Mouse (Mus musculus) left cerebral cortex, postnatal 36 days (tissue): ENCODE results near the gene AC170998.1. TPM values are rescaled to one million over a fixed set of nuclear protein-coding genes. Genes with fewer than 3 reads are reported as not detected.

ENCODE experiments used
- DNase-seq, 2 experiments: peaks; one replicate each; pipeline ENCODE4 v3.0.0; 2021 to 2022; ENCODE audit warnings: low spot score in 2 of 2, mixed read lengths in 1 of 2
- intact Hi-C: fragments of 180-260 bp; cut with DNase I; formaldehyde crosslinking; loops from one replicate; pipeline ENCODE4 v1.15.1; 2025
- total RNA-seq, 2 experiments: library from RNA; stranded (reverse); gene quantifications; 2 replicates each; pipeline ENCODE4 v1.2.3; 2021

Gene AC170998.1
- total RNA-seq: 1 to 10 TPM; 2.2 to 3.6 TPM

DNA sequence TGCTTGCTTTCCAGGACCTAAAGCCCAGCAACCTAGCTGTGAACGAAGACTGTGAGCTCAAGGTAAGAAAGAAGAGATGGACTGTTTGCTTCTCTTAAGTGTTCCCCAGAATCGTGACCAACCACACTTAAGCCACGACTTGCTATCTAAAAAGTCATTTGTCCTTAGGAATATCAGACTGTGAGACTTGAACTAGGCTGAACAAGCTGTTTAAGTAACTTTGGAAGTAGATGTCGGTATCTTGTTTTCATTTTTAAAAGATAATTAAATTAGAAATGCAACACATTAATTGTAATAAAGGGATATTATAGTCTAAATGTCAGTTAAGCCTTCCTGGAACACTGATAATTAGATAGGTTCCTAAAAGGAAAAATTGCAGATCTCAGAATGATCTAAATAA is at the start of gene AC170998.1:
Gene AC170998.1 (plus strand): TSS at position 301 of the 400 bp plus-strand sequence.
- intact Hi-C loops: no loop called here
- no peak for DNase-seq

DNA sequence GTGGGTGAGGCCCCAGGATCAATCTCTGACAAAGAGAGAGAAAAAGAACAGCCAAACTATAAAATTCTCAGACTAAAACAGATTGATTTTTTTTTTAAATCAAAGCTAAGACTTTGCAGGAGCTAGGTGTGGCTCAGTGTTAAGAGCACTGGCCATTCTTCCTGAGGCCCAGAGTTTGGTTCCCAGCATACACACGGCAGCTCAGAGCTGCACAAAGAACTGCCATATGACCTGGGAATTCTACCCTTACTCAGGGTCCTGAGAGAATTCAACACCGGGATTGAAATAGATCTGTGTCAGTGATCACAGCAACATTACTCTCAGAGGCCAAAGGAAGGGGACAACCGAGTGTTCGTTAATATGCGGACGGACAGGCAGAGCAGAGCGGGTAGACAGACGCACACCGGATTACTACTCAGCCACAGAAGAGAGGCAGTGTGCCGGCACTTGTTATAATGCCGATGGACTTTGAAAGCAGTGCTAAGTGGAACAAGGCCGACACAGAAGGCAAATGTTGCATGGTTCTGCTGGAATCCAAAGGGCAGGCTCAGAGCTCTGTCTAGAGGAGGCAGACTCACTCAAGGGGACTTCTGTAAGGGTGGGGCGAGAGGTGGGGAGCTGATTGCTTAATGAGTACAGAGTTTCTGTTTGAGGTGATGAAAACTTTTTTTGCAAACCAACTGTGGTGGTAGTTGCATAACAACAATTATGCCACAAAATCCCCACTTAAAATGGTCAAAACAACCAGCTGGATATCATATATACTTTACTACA is 43.4 kb upstream of the AC170998.1 start:
- intact Hi-C loops: no loop called here
- DNase-seq: no peak

DNA sequence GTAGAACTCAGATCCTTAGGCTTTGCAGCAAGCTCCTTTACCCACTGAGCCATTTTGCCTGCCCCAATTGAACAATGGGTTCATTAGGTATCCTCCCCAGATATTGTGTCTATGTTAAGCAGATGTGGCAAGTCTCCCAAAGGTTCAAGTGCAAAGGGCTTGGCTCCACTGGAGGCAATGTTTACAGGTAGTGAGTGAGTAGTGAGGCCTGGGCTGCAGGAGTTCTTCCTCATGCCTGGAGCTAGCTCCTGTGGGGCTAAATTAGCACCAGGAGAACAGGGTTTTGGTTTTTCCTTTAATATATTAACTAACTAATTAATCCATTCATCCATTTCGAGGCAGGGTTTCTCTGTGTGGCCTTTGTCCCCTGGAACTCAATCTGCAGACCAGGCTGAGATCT is 42.3 kb upstream of the AC170998.1 start:
- intact Hi-C loops: no loop called here
- DNase-seq: no peak

DNA sequence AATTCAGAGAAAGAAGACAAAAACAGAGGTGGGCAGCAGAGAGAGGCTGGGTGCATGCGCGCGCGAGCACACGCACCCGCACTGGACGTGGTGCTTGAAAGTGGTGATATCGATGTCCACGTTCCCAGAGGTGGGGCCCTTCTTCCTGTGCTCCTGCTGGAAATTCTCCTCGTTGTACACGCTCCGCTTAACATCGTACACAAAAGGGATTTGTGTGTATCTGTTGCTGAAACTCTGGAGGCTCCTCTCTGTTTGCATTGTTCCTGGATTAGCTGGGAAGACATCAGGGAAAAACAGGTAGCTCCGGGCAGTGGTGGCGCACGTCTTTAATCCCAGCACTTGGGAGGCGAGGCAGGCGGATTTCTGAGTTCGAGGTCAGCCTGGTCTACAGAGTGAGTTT is 41.3 kb upstream of the AC170998.1 start:
- no peak for DNase-seq
- intact Hi-C loops: no loop called here

DNA sequence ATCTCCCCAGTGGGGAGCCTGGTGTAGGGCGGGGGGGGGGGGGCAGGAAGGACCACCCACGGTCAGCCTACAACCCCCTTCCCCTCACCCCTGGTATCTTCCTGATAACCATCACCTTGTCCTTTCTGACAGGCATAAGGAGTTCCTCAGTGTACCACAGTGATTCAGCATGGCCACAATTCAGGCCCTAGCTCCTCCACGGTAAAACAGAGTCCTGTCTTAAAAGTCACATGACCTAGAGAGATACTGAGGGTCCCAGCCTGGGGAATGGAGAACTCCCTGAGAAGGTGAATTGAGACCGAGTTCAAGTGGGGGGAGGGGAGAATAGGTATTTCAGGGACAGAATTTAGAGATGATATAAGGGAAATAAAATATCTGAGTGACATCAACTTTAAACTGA is 38.5 kb upstream of the AC170998.1 start:
- no peak for DNase-seq
- intact Hi-C loops: no loop called here

DNA sequence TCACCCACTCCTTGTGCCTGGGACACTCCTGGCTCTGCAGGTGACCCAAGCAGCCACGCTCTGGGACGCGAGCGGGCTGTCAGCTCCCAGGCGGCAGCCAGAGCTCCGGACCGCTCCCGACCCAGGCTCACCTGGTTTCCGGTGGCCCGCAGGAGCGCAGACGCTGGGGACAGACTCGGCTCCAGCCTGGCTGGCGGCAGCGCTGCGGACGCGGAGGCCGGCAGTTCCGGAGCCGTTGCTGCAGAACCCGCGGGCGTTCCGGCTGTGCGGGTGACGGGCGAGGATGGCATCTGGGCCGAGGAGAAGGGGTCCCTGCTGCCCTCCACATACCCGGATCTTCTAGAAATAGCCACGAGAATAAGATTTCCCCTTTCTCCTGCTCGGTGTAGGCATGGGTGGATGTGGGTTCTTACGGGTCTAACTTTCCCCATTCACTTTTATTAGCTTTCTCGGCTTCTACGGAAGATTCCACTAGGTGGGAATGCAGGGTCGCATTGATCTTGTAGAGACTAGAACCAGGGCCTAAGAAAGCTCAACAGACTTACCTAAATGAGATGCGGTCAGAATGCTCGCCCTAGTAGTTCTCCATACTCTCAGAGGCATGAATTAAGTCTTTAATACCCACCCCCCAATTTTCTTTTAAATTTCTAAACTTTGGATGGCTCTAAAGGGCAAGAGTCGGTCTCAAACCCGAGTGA is 36.1 kb upstream of the AC170998.1 start, which contains the start of gene Slc26a8:
Gene Slc26a8 (minus strand): TSS at position 648 of the 698 bp plus-strand sequence.
- intact Hi-C loops: loop anchor here (2.0 to 5.0 kb wide), 4 partner anchors 58 to 237 kb away; partner anchors contain the start of gene Srpk1

DNA sequence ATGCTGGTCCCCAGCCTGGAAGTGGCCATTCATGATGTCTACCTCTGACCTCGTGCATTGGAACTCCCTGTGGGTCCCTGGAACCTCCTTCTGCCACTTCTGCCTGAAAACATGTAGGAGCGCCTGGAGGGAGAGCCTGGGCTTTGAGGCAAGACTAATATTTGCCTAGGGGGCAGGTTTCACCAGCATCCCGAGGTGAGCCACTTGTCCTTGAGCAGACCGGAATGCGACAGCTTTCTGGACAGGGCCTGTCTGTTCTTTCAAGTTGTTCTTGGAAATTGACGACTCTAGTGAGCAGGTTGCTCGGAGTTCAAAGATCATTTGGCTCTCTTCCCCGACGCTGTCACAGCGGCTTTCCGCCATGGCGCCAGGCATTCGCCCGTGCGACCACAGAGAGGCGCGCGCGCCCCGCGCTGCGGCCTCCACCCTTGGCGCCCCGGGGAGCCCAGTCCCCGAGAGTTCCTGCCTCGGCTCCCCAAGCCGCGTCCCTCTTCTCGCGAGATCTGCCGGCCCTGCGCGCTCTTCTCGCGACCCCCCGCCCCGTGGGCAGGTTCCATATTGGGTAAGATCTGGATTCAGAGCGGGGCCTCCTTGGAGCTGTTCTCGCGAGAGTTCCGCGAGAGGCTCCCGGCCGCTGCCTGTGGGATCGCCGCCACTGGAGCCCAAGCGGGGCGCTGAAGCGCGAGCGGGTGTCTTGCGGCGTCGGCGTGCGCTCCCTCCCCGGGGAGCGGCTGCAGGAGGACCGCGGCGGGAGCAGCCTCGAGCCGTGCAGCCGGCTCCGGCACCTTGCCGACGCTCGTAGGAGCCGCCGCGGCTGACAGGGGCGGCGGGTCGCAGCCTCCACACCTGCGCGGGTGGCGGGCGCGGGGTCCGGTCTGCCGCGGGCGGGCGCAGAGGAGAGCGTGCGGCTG is 34.9 kb upstream of the AC170998.1 start, which contains the start of gene Mapk14:
Gene Mapk14 (plus strand): TSS at position 554 of the 911 bp plus-strand sequence.
- intact Hi-C loops: loop anchor here (1.0 to 5.0 kb wide), 5 partner anchors 56 to 236 kb away; partner anchors contain the start of genes Brpf3 and Srpk1

More for the DNA sequence above, 36.1 kb upstream of the AC170998.1 start, which contains the start of gene Slc26a8:
- peak; percentile 57 to 68 for DNase-seq

DNA sequence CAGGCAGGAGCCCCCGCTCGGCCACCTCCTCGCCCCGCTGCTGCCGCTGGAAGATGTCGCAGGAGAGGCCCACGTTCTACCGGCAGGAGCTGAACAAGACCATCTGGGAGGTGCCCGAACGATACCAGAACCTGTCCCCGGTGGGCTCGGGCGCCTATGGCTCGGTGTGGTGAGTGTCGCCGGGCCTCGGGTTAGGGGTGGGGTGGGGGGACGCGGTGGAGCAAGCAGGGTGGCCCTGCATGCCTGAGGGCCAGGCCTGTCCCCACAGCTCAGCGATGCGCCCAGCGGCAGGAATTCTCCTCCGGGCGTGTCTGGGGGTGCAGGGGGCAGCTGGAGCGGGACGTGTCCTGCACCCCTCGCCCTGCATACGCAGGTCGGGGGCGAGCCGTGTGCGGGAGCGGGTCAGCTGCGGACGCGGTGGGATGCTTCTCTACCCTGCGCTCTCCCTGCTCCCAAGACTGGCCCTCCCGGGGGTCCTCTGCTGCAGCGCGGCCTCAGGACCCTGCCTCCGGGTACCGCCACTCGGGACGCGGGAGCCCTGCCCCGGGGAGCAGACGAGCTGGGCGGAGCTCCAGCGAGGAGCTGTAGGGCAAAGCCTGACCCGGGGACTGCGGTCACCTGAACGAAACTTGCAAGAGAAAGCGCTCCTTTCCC is 34.1 kb upstream of the AC170998.1 start:
- intact Hi-C loops: loop anchor here (1.0 to 5.0 kb wide), 5 partner anchors 55 to 235 kb away; partner anchors contain the start of genes Brpf3 and Srpk1
- peak; percentile 44 to 48 for DNase-seq

More for the DNA sequence above, 34.9 kb upstream of the AC170998.1 start, which contains the start of gene Mapk14:
- DNase-seq: peak; percentile 100

DNA sequence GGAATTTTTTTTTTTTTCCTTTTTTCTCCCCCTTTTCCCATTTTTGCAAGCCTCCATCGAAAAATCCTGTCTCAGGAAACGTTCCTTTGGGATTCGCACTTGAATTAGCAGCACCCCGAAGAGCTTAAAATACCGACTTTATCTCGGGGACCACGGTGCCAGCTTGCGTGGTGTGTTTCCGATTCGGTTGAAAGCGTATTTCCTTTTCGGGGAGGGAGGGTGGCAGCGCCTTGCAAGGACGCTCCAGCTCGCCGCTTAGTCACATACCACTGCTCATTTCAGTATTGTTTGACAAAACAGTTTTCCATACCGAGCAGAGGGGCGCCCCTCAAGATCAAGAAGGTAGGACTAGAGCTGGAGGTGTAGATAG is 33.6 kb upstream of the AC170998.1 start:
- DNase-seq: peak; percentile 55 to 56
- intact Hi-C loops: loop anchor here (5.0 kb wide), 2 partner anchors 55 to 70 kb away; partner anchors contain the start of gene Srpk1

DNA sequence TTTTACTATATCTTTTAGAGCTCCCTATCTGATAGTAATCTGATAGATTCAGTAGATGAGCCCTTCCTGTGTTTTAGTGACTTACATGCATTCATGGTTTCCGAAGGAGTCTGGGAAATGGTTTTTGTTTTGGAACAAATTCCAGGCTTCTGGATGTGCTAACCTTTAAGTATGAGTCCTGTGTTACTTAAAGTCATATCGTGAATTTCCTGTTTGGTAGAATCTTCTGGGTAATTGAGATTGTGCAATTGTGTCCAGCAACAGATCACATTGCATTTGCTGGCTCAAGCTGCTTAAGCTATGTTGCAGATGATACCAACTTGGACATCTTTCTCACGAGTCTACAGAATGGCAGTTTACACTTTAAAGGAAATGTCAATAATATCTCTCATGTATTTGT is 32.8 kb upstream of the AC170998.1 start:
- intact Hi-C loops: loop anchor here (5.0 kb wide), 2 partner anchors 54 to 71 kb away; partner anchors contain the start of gene Srpk1
- DNase-seq: no peak

DNA sequence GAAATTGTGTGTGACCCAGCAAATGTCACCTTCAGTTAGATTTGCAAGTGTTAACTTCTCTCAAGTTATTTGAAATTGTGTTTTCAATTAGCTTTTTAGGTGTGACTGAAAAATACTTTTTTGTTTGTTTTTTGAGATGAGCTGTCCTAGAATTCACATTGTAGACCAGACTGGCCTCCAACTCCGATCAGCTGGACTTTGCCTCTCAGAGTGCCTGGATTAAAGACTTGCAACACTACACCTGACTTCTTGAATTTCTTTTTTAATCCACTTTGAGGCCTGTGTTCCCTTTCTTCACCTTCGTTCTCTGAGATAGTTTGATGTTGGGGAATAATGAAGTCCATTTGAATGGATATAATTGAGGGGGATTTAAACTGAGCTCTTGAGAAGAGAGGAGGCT is 31.8 kb upstream of the AC170998.1 start:
- intact Hi-C loops: loop anchor here (5.0 kb wide), 2 partner anchors 53 to 72 kb away; partner anchors contain the start of gene Srpk1
- no peak for DNase-seq

DNA sequence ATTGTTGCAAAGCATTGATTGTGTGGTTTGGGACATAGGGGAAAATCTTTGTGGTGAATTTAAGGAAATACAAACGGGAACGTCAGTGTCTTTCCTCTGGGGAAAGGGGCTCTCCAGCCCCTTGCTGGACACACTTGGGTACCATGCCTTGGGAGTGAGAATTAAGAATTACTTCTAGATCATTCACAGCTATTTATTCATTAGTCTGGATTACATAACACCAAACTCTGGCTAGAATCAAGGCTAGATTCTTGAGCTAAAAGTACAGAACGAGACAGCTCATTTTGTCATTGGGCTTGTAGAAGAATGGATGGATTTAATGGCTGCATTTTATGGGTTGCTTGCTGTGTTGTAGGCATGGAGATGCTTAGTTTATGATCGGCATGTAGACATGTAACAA is 31.1 kb upstream of the AC170998.1 start:
- intact Hi-C loops: loop anchor here (5.0 kb wide), 2 partner anchors 52 to 73 kb away; partner anchors contain the start of gene Srpk1
- no peak for DNase-seq

DNA sequence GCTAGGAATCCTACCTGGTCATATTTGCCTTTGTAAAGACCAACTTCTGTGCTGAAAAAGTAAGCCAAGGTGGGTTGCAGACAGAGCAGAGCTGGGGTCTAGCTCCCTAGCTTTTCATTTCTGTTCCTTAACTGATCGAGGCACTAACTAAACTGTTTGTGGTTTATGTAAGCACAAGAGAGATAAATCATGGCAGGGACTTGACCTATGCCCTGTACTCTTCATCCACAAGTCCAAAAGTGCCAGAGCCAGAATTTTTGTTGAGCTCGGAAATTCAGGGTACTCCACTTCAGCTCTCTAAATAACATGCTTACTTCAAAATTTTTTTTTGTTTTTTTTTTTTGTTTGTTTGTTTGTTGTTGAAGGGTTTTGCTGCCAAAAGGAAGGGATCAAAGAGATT is 29.2 kb upstream of the AC170998.1 start:
- DNase-seq: no peak
- intact Hi-C loops: no loop called here

DNA sequence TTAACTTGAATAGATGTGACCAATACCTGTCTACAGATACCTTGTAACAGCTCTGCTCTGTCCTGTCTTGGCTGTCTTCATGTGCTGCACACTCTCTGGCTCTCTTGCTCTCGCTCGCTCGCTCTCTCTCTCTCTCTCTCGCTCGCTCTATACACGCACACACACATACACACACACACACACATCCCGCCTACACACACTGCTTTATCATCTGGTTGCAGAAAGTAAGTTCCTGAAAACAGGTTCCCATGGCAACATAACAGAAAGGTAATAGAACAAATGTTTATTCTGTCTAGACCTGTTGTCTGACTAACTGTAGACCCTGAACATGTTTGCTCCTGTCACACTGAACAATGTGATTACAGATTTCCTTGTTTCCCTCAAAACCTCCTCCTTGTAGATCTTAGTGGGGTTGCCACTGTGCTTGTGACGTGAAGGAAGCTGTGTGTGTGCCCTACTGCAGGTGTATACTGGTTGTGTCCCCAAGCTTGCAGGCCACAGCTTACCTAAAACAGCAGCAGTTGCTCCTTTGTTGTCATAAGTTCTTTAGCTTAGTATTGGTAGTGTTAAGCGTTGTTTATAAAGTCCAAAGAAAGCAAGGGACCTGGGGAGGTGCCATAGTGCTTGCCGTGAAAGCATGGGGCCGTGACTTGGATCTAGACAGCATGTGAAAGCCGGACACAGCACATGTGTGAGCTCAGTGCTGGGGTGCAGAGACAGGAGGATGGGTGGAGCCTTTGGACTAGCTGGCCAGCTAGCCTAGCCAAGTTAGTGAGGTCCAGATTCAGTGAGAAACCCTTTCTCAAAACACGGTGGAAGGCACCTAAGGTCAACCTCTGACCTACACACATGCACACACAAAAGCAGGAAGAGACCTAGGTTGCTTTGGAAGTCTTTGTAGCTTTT is 28.3 kb upstream of the AC170998.1 start:
- no peak for DNase-seq

DNA sequence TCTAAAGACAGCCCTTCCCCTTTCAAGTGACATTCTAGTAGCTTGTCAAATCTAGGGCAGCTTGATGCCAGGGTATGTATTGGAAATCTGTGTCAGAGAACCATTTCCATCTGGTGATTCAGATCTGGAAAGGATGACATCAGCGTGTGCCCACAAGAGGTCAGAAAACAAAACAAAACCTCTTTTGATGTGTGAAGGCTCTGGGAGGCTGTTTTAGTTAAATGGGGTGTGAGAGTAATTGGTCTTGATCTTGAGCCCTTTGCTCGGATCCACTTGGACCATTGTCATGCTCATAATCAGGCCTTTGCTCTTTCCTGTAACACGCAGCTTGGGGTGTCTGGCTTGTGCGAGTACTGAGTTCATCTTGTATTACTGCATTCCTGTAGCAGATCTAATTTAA is 27.6 kb upstream of the AC170998.1 start:
- DNase-seq: no peak

More for the DNA sequence above, 28.3 kb upstream of the AC170998.1 start:
- intact Hi-C loops: no loop called here

DNA sequence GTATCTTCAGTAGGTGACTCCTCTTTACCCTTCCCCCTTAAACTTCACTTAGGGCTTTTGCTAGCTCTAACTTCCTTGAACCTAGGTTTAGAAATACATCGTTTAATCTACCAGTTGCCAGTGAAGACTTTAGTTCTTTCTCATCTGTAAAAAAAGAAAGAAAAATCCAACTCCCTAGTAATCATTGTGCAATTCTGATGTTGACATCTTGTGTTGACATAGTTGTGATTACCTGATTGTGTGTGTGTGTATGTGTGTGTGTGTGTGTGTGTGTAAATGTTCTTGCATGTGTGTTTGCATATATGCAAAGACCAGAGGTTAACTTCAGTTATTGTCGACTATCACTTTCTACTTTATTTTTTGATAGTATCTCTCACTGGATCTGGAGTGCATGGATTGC is 27.2 kb upstream of the AC170998.1 start:
- DNase-seq: no peak
- intact Hi-C loops: no loop called here

More for the DNA sequence above, 27.6 kb upstream of the AC170998.1 start:
- intact Hi-C loops: no loop called here

DNA sequence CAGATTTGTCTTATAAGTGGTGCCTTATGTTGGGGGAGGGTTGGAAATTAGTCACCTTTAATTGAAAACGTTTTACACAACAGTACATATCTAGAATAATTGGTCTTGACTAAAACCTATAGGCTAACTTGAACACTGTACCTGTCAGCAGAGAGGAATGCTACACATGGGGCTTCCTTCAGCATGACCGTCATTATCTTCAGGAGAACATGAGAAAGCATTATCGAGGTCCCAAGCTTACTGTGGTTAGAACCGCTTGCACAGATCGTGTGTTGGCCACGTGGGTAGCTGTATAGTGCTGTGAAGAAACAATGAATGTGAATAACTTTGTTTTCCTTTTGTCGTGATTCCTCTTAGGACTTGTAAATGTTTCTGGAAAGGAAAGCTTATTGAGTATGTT is 26.1 kb upstream of the AC170998.1 start:
- intact Hi-C loops: no loop called here
- no peak for DNase-seq

DNA sequence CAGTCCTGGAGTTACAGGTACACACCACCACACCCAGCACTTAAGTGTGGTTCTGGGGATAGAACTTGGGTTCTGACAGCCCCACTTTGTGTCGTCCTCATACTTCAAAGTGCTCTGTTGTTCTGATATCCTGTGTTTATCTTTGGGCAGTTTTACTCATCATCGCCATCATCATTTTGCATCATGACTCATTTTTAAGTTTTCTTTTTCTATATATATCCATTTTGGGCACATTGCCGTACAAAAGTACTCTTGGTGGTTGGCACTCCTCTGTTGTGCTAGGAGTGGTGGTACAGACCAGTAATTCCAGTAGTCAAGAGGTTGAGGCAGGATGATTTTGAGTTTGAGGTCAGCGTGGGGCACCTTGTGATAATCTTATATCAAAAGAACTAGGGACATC is 24.7 kb upstream of the AC170998.1 start:
- DNase-seq: no peak
- intact Hi-C loops: no loop called here
